Mouse (Mus musculus): ENCODE results near the gene Olfr552. TPM values are rescaled to one million over a fixed set of nuclear protein-coding genes. Genes with fewer than 3 reads are reported as not detected.

Olfr552 gene
- not detected in 2 replicates for polyA plus RNA-seq (2012; rRNA removed; ENCODE audit: low replicate concordance)

GRCm38 (mm10) chr7:102597378-102598031 is at the start of gene Olfr552:
TSS of gene Olfr552 (plus strand) at chr7:102597770.

DNA sequence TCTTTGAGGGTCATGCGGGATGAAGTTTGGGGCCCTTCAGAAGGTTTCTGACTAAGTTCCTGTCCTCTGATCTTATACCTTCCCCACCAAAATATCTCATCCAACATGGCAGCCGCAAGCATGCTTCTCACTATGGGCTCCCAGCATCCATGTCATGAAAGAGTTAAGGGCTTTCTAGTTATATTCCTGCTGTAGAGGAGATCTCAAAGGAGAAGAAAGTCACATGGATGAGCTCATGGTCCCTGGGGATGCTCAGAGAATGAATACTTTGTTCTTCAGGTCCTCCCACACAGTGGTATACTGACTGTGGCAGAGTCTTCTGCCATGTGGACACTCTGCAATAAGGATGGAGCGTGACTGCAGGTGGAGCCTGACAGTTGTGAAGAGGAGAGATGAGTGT is 48.0 kb upstream of the Olfr552 start, which contains the start of gene Olfr549:
Gene Olfr549 (plus strand): TSS at position 301 of the 400 bp plus-strand sequence.

GRCm38 (mm10) chr7:102564999-102565997 is 32.3 kb upstream of the Olfr552 start, which contains the start of gene Trim21:
TSS of gene Trim21 (minus strand) at chr7:102565486.

DNA sequence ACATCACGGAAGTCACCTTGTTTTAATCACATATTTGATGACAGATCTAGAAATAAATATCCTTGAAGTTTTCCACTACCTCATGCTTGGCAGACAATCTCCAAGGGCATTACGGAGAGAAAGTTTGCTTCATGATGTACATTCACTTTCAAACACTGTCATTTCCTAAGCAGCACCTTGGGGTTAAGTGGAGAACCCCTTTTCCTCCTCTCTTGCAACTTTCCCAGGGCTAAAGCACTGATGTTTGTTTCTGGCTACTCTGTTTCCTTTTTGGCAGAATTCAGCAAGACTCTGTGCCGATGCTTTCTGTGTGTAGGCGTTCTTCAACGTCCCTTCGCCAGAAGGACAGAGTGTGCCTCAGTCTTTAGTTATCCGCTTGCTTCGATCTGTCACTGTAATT is 26.4 kb upstream of the Olfr552 start, which contains the start of gene Olfr550:
Gene Olfr550 (plus strand): TSS at position 301 of the 400 bp plus-strand sequence.

DNA sequence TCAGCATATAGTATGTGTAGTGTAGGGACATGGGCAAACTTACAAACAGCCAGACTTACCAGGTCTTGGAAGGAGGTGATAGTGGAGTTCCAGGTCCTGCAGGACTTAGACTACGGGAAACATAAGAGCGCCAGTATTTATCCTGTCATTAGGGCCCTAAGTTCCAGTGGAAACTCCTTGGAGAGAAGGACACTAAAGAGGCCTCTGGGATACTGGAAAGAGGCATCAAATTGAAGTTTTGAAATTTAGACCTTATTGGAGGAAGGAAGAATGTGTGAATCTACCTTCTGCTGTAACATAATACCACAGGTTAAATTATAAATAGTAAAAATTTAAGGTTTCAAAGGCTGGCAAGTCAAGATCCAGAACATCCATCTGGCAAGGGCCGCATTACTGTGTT is 5.8 kb upstream of the Olfr552 start, which contains the start of gene Olfr551:
Gene Olfr551 (minus strand): TSS at position 101 of the 400 bp plus-strand sequence.

GRCm38 (mm10) chr7:102618118-102618517 is 20.5 kb downstream of the Olfr552 start, which contains the start of gene Olfr553:
TSS of gene Olfr553 (minus strand) at chr7:102618218.

GRCm38 (mm10) chr7:102638132-102638531 is 40.6 kb downstream of the Olfr552 start, which contains the start of gene Olfr554:
TSS of gene Olfr554 (plus strand) at chr7:102638432.

Other genes with a start within 250 kb of the Olfr552 start
- gene Rrm1, start 156.1 kb upstream of the Olfr552 start, polyA plus RNA-seq (2012; rRNA removed; ENCODE audit: low replicate concordance) = 1.7 and 4.7 TPM in 2 replicates
- not detected in 2 replicates for gene Olfr543, start 116.1 kb upstream of the Olfr552 start, polyA plus RNA-seq (2012; rRNA removed; ENCODE audit: low replicate concordance)
- not detected in 2 replicates for gene Olfr544, start 109.5 kb upstream of the Olfr552 start, polyA plus RNA-seq (2012; rRNA removed; ENCODE audit: low replicate concordance)
- not detected in 2 replicates for gene Olfr545, start 98.2 kb upstream of the Olfr552 start, polyA plus RNA-seq (2012; rRNA removed; ENCODE audit: low replicate concordance)
- not detected in 2 replicates for gene Olfr547, start 63.0 kb upstream of the Olfr552 start, polyA plus RNA-seq (2012; rRNA removed; ENCODE audit: low replicate concordance)
- not detected in 2 replicates for gene Olfr548-ps1, start 56.9 kb upstream of the Olfr552 start, polyA plus RNA-seq (2012; rRNA removed; ENCODE audit: low replicate concordance)
- gene Olfr549, start 47.9 kb upstream of the Olfr552 start, polyA plus RNA-seq (2012; rRNA removed; ENCODE audit: low replicate concordance) = not detected in 2 replicates
- gene Trim21, start 32.3 kb upstream of the Olfr552 start, polyA plus RNA-seq (2012; rRNA removed; ENCODE audit: low replicate concordance) = 1.1 and 1.4 TPM in 2 replicates
- not detected in 2 replicates for gene Olfr550, start 26.3 kb upstream of the Olfr552 start, polyA plus RNA-seq (2012; rRNA removed; ENCODE audit: low replicate concordance)
- not detected in 2 replicates for gene Olfr551, start 5.9 kb upstream of the Olfr552 start, polyA plus RNA-seq (2012; rRNA removed; ENCODE audit: low replicate concordance)
- gene Olfr553, start 20.4 kb downstream of the Olfr552 start, polyA plus RNA-seq (2012; rRNA removed; ENCODE audit: low replicate concordance) = not detected in 2 replicates
- not detected in 2 replicates for gene Olfr554, start 40.7 kb downstream of the Olfr552 start, polyA plus RNA-seq (2012; rRNA removed; ENCODE audit: low replicate concordance)
- not detected in 2 replicates for gene Olfr555, start 61.1 kb downstream of the Olfr552 start, polyA plus RNA-seq (2012; rRNA removed; ENCODE audit: low replicate concordance)
- gene Olfr556, start 67.1 kb downstream of the Olfr552 start, polyA plus RNA-seq (2012; rRNA removed; ENCODE audit: low replicate concordance) = not detected in 2 replicates
- 1.7 and 3.0 TPM in 2 replicates for gene Trim68, start 89.6 kb downstream of the Olfr552 start, polyA plus RNA-seq (2012; rRNA removed; ENCODE audit: low replicate concordance)
- gene Olfr557, start 98.1 kb downstream of the Olfr552 start, polyA plus RNA-seq (2012; rRNA removed; ENCODE audit: low replicate concordance) = not detected in 2 replicates
- 0.07 and 0.09 TPM in 2 replicates for gene Olfr558, start 104.4 kb downstream of the Olfr552 start, polyA plus RNA-seq (2012; rRNA removed; ENCODE audit: low replicate concordance)
- gene Olfr33, start 121.3 kb downstream of the Olfr552 start, polyA plus RNA-seq (2012; rRNA removed; ENCODE audit: low replicate concordance) = not detected in 2 replicates
- not detected in 2 replicates for gene Olfr559, start 129.7 kb downstream of the Olfr552 start, polyA plus RNA-seq (2012; rRNA removed; ENCODE audit: low replicate concordance)
- not detected in 2 replicates for gene Olfr560, start 161.6 kb downstream of the Olfr552 start, polyA plus RNA-seq (2012; rRNA removed; ENCODE audit: low replicate concordance)
- gene Olfr78, start 161.7 kb downstream of the Olfr552 start, polyA plus RNA-seq (2012; rRNA removed; ENCODE audit: low replicate concordance) = 0.24 and 0.67 TPM in 2 replicates
- gene Olfr561, start 173.5 kb downstream of the Olfr552 start, polyA plus RNA-seq (2012; rRNA removed; ENCODE audit: low replicate concordance) = not detected in 2 replicates
- not detected in 2 replicates for gene Olfr564, start 205.7 kb downstream of the Olfr552 start, polyA plus RNA-seq (2012; rRNA removed; ENCODE audit: low replicate concordance)